Mouse (Mus musculus) heart, embryonic 15.5 days (tissue): ENCODE results near the gene Csta1. TPM values are rescaled to one million over a fixed set of nuclear protein-coding genes. Genes with fewer than 3 reads are reported as not detected.

Experiments used
- ATAC-seq: fragments of 200-750 bp; cut with Nextera tagmentation; replicated peaks from 2 replicates; pipeline ENCODE4 v1.8.0; 2017; ENCODE audit warnings: low read depth, moderate TSS enrichment; ENCODE audit not compliant: insufficient number of reproducible peaks, insufficient read depth, low FRiP score
- H3K27ac ChIP-seq: fragments of 300-500 bp; sonication (generic); 2 replicates; pipeline ENCODE4 v1.5.1; 2015; ENCODE audit warnings: mild to moderate bottlenecking, inconsistent platforms
- H3K27me3 ChIP-seq: fragments of 300-500 bp; sonication (generic); 2 replicates; pipeline ENCODE4 v1.6.1; 2015; ENCODE audit warnings: inconsistent platforms
- H3K36me3 ChIP-seq: fragments of 300-500 bp; sonication (generic); 2 replicates; pipeline ENCODE4 v1.6.1; 2015; ENCODE audit warnings: mild to moderate bottlenecking, inconsistent platforms
- H3K4me1 ChIP-seq: fragments of 300-500 bp; sonication (generic); replicated peaks from 2 replicates; pipeline ENCODE4 v1.6.1; 2015; ENCODE audit warnings: inconsistent platforms
- H3K4me2 ChIP-seq: fragments of 300-500 bp; sonication (generic); 2 replicates; pipeline ENCODE4 v1.6.1; 2015; ENCODE audit warnings: inconsistent platforms, mild to moderate bottlenecking, moderate library complexity
- H3K4me3 ChIP-seq: fragments of 300-500 bp; sonication (generic); 2 replicates; pipeline ENCODE4 v1.5.1; 2015; ENCODE audit warnings: mild to moderate bottlenecking, inconsistent platforms
- H3K9ac ChIP-seq: fragments of 300-500 bp; sonication (generic); 2 replicates; pipeline ENCODE4 v1.6.1; 2015; ENCODE audit warnings: mild to moderate bottlenecking, inconsistent platforms
- H3K9me3 ChIP-seq: fragments of 300-500 bp; sonication (generic); replicated peaks from 2 replicates; pipeline ENCODE4 v1.6.1; 2016; ENCODE audit warnings: inconsistent platforms
- WGBS: fragments of 180-500 bp; shearing (Covaris S2); methylation state at CpG from one replicate; pipeline ENCODE4 v1.1.7; 2015; ENCODE audit warnings: mixed read lengths; 5-methylcytosine and 5-hydroxymethylcytosine counted together
- polyA plus RNA-seq: library from polyadenylated mRNA; unstranded; fragments of >200 nt; fragmentation: Nextera tagmentation; extraction: Ambion mirVana; gene quantifications from 2 replicates; pipeline ENCODE4 v1.2.1, GENCODE M21; 2015

Gene Csta1
- polyA plus RNA-seq, 1 experiment from 2014 or later: not detected

GRCm38 (mm10) chr16:36094079-36094478 lies 37.0 kb downstream of the Csta1 start:
- no peaks in the 10 kb centered on the region for H3K9me3 ChIP-seq
- no peak overlapping the region for H3K9ac ChIP-seq
- no peaks in the 10 kb centered on the region for H3K4me1 ChIP-seq
- no peaks in the 10 kb centered on the region for H3K27me3 ChIP-seq
- peaks cover 24% of the 10 kb centered on the region for H3K36me3 ChIP-seq
- H3K4me3 ChIP-seq: no peak overlapping the region
- ATAC-seq: no peak
- 82% methylated on average over 3 of the region's 3 CpGs for WGBS
- H3K4me2 ChIP-seq: no peak overlapping the region
- H3K27ac ChIP-seq: no peak overlapping the region

- Histone ChIP-seq H3K27ac (no peak overlapping the region), H3K9me3 (no peaks in the 10 kb centered on the region), H3K4me2 (no peak overlapping the region), H3K9ac (no peak overlapping the region), H3K27me3 (no peaks in the 10 kb centered on the region), H3K36me3 (peaks cover 43% of the 10 kb centered on the region), H3K4me1 (no peaks in the 10 kb centered on the region), H3K4me3 (no peak overlapping the region)
- WGBS: 83% methylated on average over 11 of the region's 11 CpGs
- no peak for ATAC-seq
These were observed 40.1 kb downstream of the Csta1 start for GRCm38 (mm10) chr16:36090785-36091509.

- Histone ChIP-seq H3K4me2 (no peak overlapping the region), H3K27ac (no peak overlapping the region), H3K4me1 (no peaks in the 10 kb centered on the region), H3K9me3 (no peaks in the 10 kb centered on the region), H3K4me3 (no peak overlapping the region), H3K27me3 (no peaks in the 10 kb centered on the region), H3K36me3 (peaks cover 52% of the 10 kb centered on the region), H3K9ac (no peak overlapping the region)
- 79% methylated on average over 8 of the region's 8 CpGs for WGBS
- ATAC-seq: no peak
These were observed 41.0 kb downstream of the Csta1 start for GRCm38 (mm10) chr16:36089850-36090616.

GRCm38 (mm10) chr16:36089065-36089464 lies 42.0 kb downstream of the Csta1 start:
- 71% methylated on average over 7 of the region's 7 CpGs for WGBS
- Histone ChIP-seq H3K4me1 (no peaks in the 10 kb centered on the region), H3K4me3 (no peak overlapping the region), H3K4me2 (no peak overlapping the region), H3K27ac (no peak overlapping the region), H3K9me3 (no peaks in the 10 kb centered on the region), H3K9ac (no peak overlapping the region), H3K27me3 (no peaks in the 10 kb centered on the region), H3K36me3 (peaks cover 61% of the 10 kb centered on the region)
- ATAC-seq: no peak

- H3K9me3 ChIP-seq: no peaks in the 10 kb centered on the region
- no peak overlapping the region for H3K27ac ChIP-seq
- H3K4me1 ChIP-seq: no peaks in the 10 kb centered on the region
- no peak overlapping the region for H3K9ac ChIP-seq
- peak; percentile 60; the same call in 1 of the 2 replicates for ATAC-seq
- H3K27me3 ChIP-seq: no peaks in the 10 kb centered on the region
- H3K4me2 ChIP-seq: no peak overlapping the region
- no peak overlapping the region for H3K4me3 ChIP-seq
- 68% methylated on average over 4 of the region's 4 CpGs for WGBS
- peaks cover 71% of the 10 kb centered on the region for H3K36me3 ChIP-seq
These were observed 43.2 kb downstream of the Csta1 start for GRCm38 (mm10) chr16:36087846-36088245.

- Histone ChIP-seq H3K27me3 (no peaks in the 10 kb centered on the region), H3K27ac (no peak overlapping the region), H3K9me3 (no peaks in the 10 kb centered on the region), H3K4me1 (no peaks in the 10 kb centered on the region), H3K36me3 (peaks cover 21% of the 10 kb centered on the region; the same call in 1 of the 2 replicates), H3K4me3 (no peak overlapping the region), H3K9ac (no peak overlapping the region), H3K4me2 (no peak overlapping the region)
- WGBS: 94% methylated on average over 3 of the region's 3 CpGs
- ATAC-seq: no peak
These were observed 51.1 kb downstream of the Csta1 start for GRCm38 (mm10) chr16:36079916-36080315.

- no peak for ATAC-seq
- Histone ChIP-seq H3K4me3 (no peak overlapping the region), H3K9me3 (no peaks in the 10 kb centered on the region), H3K27me3 (no peaks in the 10 kb centered on the region), H3K9ac (no peak overlapping the region), H3K36me3 (no peaks in the 10 kb centered on the region), H3K4me1 (peaks cover 4% of the 10 kb centered on the region), H3K4me2 (no peak overlapping the region), H3K27ac (no peak overlapping the region)
- WGBS: 93% methylated on average over 3 of the region's 3 CpGs
These were observed 56.3 kb downstream of the Csta1 start for GRCm38 (mm10) chr16:36074772-36075171.

- Histone ChIP-seq H3K27ac (peak overlapping the region; percentile 100), H3K4me1 (peaks cover 25% of the 10 kb centered on the region), H3K36me3 (no peaks in the 10 kb centered on the region), H3K9me3 (no peaks in the 10 kb centered on the region), H3K4me2 (peak overlapping the region; percentile 80), H3K4me3 (peak overlapping the region; percentile 96), H3K27me3 (no peaks in the 10 kb centered on the region), H3K9ac (peak overlapping the region; percentile 93)
- ATAC-seq: no peak
- whole genome bisulfite sequencing: 26% methylated on average over 8 of the region's 8 CpGs
These were observed 58.5 kb downstream of the Csta1 start for GRCm38 (mm10) chr16:36072410-36073011.

GRCm38 (mm10) chr16:36071450-36072379 lies 59.3 kb downstream of the Csta1 start, which contains the start of the genes Fam162a and Ccdc58:
Fam162a (minus strand) TSS chr16:36071594.
Ccdc58 (plus strand) TSS chr16:36071685.
- peaks cover 30% of the 10 kb centered on the region for H3K4me1 ChIP-seq
- no peaks in the 10 kb centered on the region for H3K27me3 ChIP-seq
- ATAC-seq: peak; percentile 94
- no peaks in the 10 kb centered on the region for H3K9me3 ChIP-seq
- no peaks in the 10 kb centered on the region for H3K36me3 ChIP-seq
- H3K9ac ChIP-seq: peak within 1 kb of the TSS; percentile 93
- under 1% methylated on average over 81 of the region's 81 CpGs for WGBS
- H3K4me3 ChIP-seq: peak within 1 kb of the TSS; percentile 96
- H3K4me2 ChIP-seq: peak within 1 kb of the TSS; percentile 80
- H3K27ac ChIP-seq: peak within 1 kb of the TSS; percentile 100

- Histone ChIP-seq H3K27ac (peak overlapping the region; percentile 100), H3K4me2 (peak overlapping the region; percentile 80), H3K4me3 (peak overlapping the region; percentile 96), H3K9me3 (no peaks in the 10 kb centered on the region), H3K9ac (peak overlapping the region; percentile 93), H3K27me3 (no peaks in the 10 kb centered on the region), H3K36me3 (no peaks in the 10 kb centered on the region), H3K4me1 (peaks cover 34% of the 10 kb centered on the region)
- WGBS: 0% methylated on average over 16 of the region's 16 CpGs
- no peak for ATAC-seq
These were observed 60.0 kb downstream of the Csta1 start for GRCm38 (mm10) chr16:36071071-36071449.
